In the genomic region with DNA sequence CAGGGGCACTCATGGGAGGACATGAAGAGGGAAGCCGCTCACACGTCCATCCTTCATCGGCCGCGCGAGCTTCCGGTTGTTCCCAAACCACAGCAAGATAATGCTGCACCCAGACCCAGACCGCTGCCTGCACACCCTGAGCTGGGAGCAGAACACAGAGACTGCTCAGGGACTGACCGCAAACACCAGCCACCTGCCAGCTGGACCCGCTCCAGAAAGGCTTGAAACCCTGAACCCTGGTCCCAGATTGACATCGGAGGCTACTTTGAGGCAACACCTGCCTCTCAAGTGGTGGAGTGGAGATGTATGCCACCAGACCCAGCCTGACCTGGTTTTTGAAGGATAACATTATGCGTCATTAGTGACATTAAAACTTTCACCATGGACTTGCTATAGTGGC, we compare ENCODE assay signal across 27 mouse cellular contexts. TPM values are rescaled to one million over a fixed set of nuclear protein-coding genes. Genes with fewer than 3 reads are reported as not detected.
"Had no signal": no experiment of that assay in that cellular context is flagged by ENCODE, and none has a peak within 500 bp of the region (broad histone marks: within the 10 kb centered on the region; RNA-seq: fewer than 3 reads in every experiment).

No protein-coding gene starts in this region.

- H3K4me2 ChIP-seq: kidney, embryonic 15.5 days; limb, embryonic 12.5 days; limb, embryonic 15.5 days; lung, embryonic 15.5 days; midbrain, embryonic 13.5 days; neural tube, embryonic 13.5 days; stomach, embryonic 15.5 days had no signal

- H3K36me3 ChIP-seq: kidney, embryonic 15.5 days; limb, embryonic 12.5 days; limb, embryonic 15.5 days; lung, embryonic 15.5 days; midbrain, embryonic 10.5 days; midbrain, embryonic 13.5 days; neural tube, embryonic 13.5 days; stomach, embryonic 15.5 days had no signal

- H3K4me1 ChIP-seq: lung, embryonic 15.5 days; megakaryocyte, embryonic 14.5 days; midbrain, embryonic 13.5 days; neural tube, embryonic 13.5 days; stomach, embryonic 15.5 days had no signal

- ATAC-seq: hindbrain, postnatal 0 days; inflammation-experienced regulatory T-cells, adult 6 months; intestine, embryonic 16.5 days; midbrain, embryonic 13.5 days; midbrain, embryonic 16.5 days had no signal

- H3K9me3 ChIP-seq: kidney, embryonic 15.5 days; limb, embryonic 12.5 days; limb, embryonic 15.5 days; lung, embryonic 15.5 days; megakaryocyte, embryonic 14.5 days; midbrain, embryonic 10.5 days; midbrain, embryonic 13.5 days; neural tube, embryonic 13.5 days; stomach, embryonic 15.5 days had no signal

- H3K27me3 ChIP-seq: limb, embryonic 12.5 days; limb, embryonic 15.5 days; lung, embryonic 15.5 days; midbrain, embryonic 13.5 days; stomach, embryonic 15.5 days had no signal

- H3K4me3 ChIP-seq: kidney, embryonic 15.5 days; layer of hippocampus, adult 2 months; left cerebral cortex, adult 2 months; limb, embryonic 12.5 days; limb, embryonic 15.5 days; lung, embryonic 15.5 days; megakaryocyte, embryonic 14.5 days; midbrain, embryonic 10.5 days; midbrain, embryonic 13.5 days; myocyte; neural tube, embryonic 13.5 days; stomach, embryonic 15.5 days had no signal

- H3K9ac ChIP-seq: kidney, embryonic 15.5 days; limb, embryonic 12.5 days; limb, embryonic 15.5 days; liver, embryonic 14.5 days; lung, embryonic 15.5 days; midbrain, embryonic 13.5 days; neural tube, embryonic 13.5 days; stomach, embryonic 15.5 days had no signal

- DNase-seq: layer of hippocampus, adult 9-11 months; layer of hippocampus, postnatal 36 days; left cerebral cortex, postnatal 4 days; lung, adult 18-20 months; lung, postnatal 10 days; lung, postnatal 36 days; retina, postnatal 1 day; spleen, adult 18-20 months; thymus, postnatal 25 days had no signal

- H3K27ac ChIP-seq: hindbrain, postnatal 0 days; kidney, embryonic 15.5 days; layer of hippocampus, adult 2 months; left cerebral cortex, adult 2 months; limb, embryonic 12.5 days; limb, embryonic 15.5 days; liver, embryonic 14.5 days; lung, embryonic 15.5 days; midbrain, embryonic 10.5 days; midbrain, embryonic 13.5 days; neural tube, embryonic 13.5 days; stomach, embryonic 15.5 days had no signal

RNA-seq across cellular contexts. Expression of a gene that starts 31.6 kb away (rescaled TPM):
- polyA plus RNA-seq: myocyte; thymus, postnatal 0 days had no signal
